Mouse (Mus musculus) G1E (cell line): ENCODE measurements at regions not wholly inside any gene's neighbourhood (a gene's known extent, or its start where the extent isn't known, plus 50 kb on each side); places are given as distances from the start of the nearest gene placed in this dataset.

Experiments
- CTCF ChIP-seq: IDR thresholded peaks from 2 replicates; pipeline ENCODE4 v1.5.1; 2012; ENCODE audit warnings: low read depth, low read length, inconsistent platforms, mixed read lengths
- GATA1 ChIP-seq: IDR thresholded peaks from 2 replicates; pipeline ENCODE4 v1.6.1; 2012; ENCODE audit warnings: borderline replicate concordance, low read length, inconsistent platforms, mixed read lengths
- POLR2AphosphoS5 ChIP-seq: IDR thresholded peaks from 2 replicates; pipeline ENCODE4 v1.6.1; 2012; ENCODE audit warnings: low read depth, low read length, inconsistent platforms; ENCODE audit not compliant: insufficient replicate concordance
- TAL1 ChIP-seq: conservative IDR thresholded peaks from 2 replicates; pipeline ENCODE4 v1.6.1; 2012; ENCODE audit warnings: low read depth, low read length, inconsistent platforms, mixed read lengths

DNA sequence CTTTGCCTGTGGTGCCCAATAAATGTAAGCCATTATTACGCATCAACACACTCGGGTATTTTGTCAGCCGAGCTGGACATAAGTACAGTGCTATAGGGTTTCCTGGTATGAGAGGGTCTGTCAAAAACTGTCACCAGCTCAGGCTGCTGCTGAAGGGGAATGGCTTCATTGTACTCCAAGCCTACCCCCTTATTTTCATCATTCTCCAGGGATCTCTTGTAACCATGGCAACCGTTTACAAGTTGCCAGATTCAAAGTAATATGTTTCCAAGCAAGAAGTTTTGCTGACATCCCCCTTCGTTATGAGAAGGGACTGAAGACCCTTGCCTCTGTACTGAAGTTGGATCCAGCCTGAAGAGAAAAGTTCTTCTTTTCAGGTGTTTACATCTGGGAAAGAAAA lies 410.3 kb upstream of the Kdm8 start:
- no peak for TF ChIP-seq CTCF
- TF ChIP-seq TAL1 = no peak
- no peak for TF ChIP-seq GATA1
- TF ChIP-seq POLR2AphosphoS5 = no peak
